Mouse (Mus musculus): ENCODE measurements around the gene Olfr167. TPM values are rescaled to one million over a fixed set of nuclear protein-coding genes. Genes with fewer than 3 reads are reported as not detected.

The Olfr167 gene
- total RNA-seq (2023) = not detected

DNA sequence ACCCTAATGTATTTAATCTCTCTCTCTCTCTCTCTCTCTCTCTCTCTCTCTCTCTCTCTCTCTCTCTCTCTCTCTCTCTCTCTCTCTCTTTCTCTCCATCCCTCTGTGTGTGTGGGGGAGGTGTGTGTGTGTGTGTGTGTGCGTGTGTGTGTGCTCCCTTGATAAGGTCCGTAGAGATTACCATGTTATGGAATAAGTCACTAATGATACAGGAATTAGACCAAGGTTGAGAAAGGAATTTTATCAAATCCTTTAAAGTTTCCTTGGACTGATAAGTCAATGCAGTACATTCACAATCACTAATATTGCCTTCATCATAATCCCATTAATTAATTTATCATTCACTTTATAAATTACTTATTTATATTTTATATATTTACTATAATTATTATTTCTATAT lies at the start of gene Olfr167:
Olfr167 (minus strand) TSS at position 101 of the 400 bp plus-strand sequence.

GRCm38 (mm10) chr16:19571709-19572108 lies 49.6 kb upstream of the Olfr167 start, which contains the start of gene Olfr169:
Olfr169 (minus strand) TSS chr16:19571809.

DNA sequence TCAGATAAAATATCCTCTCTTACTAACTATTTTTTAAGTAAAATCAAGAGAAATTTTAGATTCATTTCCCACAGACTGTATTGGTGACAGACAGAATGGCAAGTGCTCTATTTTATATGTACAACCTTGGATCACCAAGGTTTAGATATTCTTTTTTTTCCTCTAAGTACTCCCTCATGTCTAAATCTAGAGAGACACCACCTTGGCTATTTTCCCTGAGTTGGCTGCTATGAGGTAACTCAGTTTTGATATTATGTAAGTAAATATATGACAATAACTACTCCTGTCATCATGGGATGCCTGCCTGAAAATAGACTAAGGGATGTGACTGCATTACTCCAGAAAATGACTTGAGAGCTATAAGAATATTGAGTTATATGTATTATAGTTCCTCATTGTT lies 13.4 kb upstream of the Olfr167 start, which contains the start of gene Olfr168:
Olfr168 (minus strand) TSS at position 101 of the 400 bp plus-strand sequence.

GRCm38 (mm10) chr16:19483394-19483793 lies 38.7 kb downstream of the Olfr167 start, which contains the start of gene Olfr166:
Olfr166 (plus strand) TSS chr16:19483694.

Other genes starting within 250 kb of the Olfr167 start
- gene Olfr164, start 208.2 kb downstream of the Olfr167 start, total RNA-seq (2023) = not detected
- not detected for gene Olfr165, start 99.1 kb downstream of the Olfr167 start, total RNA-seq (2023)
- gene Olfr166, start 38.6 kb downstream of the Olfr167 start, total RNA-seq (2023) = not detected
- not detected for gene Olfr168, start 13.3 kb upstream of the Olfr167 start, total RNA-seq (2023)
- gene Olfr169, start 49.5 kb upstream of the Olfr167 start, total RNA-seq (2023) = not detected
- gene Olfr170, start 89.6 kb upstream of the Olfr167 start, total RNA-seq (2023) = not detected
- gene Olfr171, start 107.7 kb upstream of the Olfr167 start, total RNA-seq (2023) = not detected
- not detected for gene Lamp3, start 184.1 kb upstream of the Olfr167 start, total RNA-seq (2023)
- 1 to 10 TPM; 2.8 to 4.6 TPM for gene B3gnt5, start 237.9 kb upstream of the Olfr167 start, total RNA-seq (2023)